Mouse (Mus musculus): ENCODE data around the gene Fnip2. TPM values are rescaled to one million over a fixed set of nuclear protein-coding genes. Genes with fewer than 3 reads are reported as not detected.
A peak's percentile ranks its signal among the peaks of the same experiment; 100 is the strongest.

Gene Fnip2
- total and polyA plus RNA-seq, 2 experiments from 2014 or later = 2.1 to 18.3 TPM

- H3K9me3 ChIP-seq (replicated peaks; ENCODE audit: control insufficient read depth, low read length) = no peaks in the 10 kb centered on the region
- no peaks in the 10 kb centered on the region for H3K27me3 ChIP-seq (ENCODE audit: control insufficient read depth, insufficient read depth, low read length)
- H3K9ac ChIP-seq (replicated peaks; ENCODE audit: low read depth, low read length) = no peak overlapping the region
- DNase-seq (ENCODE audit: low spot score) = no peak
- TF ChIP-seq EP300 (IDR thresholded peaks at IDR 0.05; ENCODE audit: low read depth) = no peak
- no peak for TF ChIP-seq CTCF (IDR thresholded peaks at IDR 0.05; ENCODE audit: low read depth)
- ATAC-seq (ENCODE audit: insufficient read depth, low read depth) = no peak
- peaks cover 28% of the 10 kb centered on the region; the same call in 1 of the 2 replicates for H3K4me1 ChIP-seq (ENCODE audit: control insufficient read depth, insufficient read depth)
- H3K4me3 ChIP-seq (ENCODE audit: low read depth, low read length) = no peak overlapping the region
- no peaks in the 10 kb centered on the region for H3K36me3 ChIP-seq (replicated peaks; ENCODE audit: control insufficient read depth, insufficient read depth, low read length)
- no peak overlapping the region for H3K27ac ChIP-seq (ENCODE audit: low read depth)
- H3K4me2 ChIP-seq (ENCODE audit: low read depth, low read length) = no peak overlapping the region
Measured at GRCm38 (mm10) chr3:79539656-79540055, 27.9 kb downstream of the Fnip2 start.

GRCm38 (mm10) chr3:79539124-79539523 lies 28.5 kb downstream of the Fnip2 start:
- no peak overlapping the region for H3K4me2 ChIP-seq (ENCODE audit: low read depth, low read length)
- peaks cover 28% of the 10 kb centered on the region; the same call in 1 of the 2 replicates for H3K4me1 ChIP-seq (ENCODE audit: control insufficient read depth, insufficient read depth)
- no peaks in the 10 kb centered on the region for H3K36me3 ChIP-seq (replicated peaks; ENCODE audit: control insufficient read depth, insufficient read depth, low read length)
- 78% methylated on average over 3 of the region's 3 CpGs for WGBS
- H3K9ac ChIP-seq (replicated peaks; ENCODE audit: low read depth, low read length) = no peak overlapping the region
- H3K27ac ChIP-seq (ENCODE audit: low read depth) = no peak overlapping the region
- ATAC-seq (ENCODE audit: insufficient read depth, low read depth) (no peak), DNase-seq (ENCODE audit: low spot score) (no peak)
- TF ChIP-seq EP300 (IDR thresholded peaks at IDR 0.05; ENCODE audit: low read depth) (no peak), CTCF (IDR thresholded peaks at IDR 0.05; ENCODE audit: low read depth) (no peak)
- H3K4me3 ChIP-seq (ENCODE audit: low read depth, low read length) = no peak overlapping the region
- H3K9me3 ChIP-seq (replicated peaks; ENCODE audit: control insufficient read depth, low read length) = no peaks in the 10 kb centered on the region
- no peaks in the 10 kb centered on the region for H3K27me3 ChIP-seq (ENCODE audit: control insufficient read depth, insufficient read depth, low read length)

- TF ChIP-seq CTCF (IDR thresholded peaks at IDR 0.05; ENCODE audit: low read depth) (no peak), EP300 (IDR thresholded peaks at IDR 0.05; ENCODE audit: low read depth) (no peak)
- ATAC-seq (ENCODE audit: insufficient read depth, low read depth) (no peak), DNase-seq (ENCODE audit: low spot score) (no peak)
- no peaks in the 10 kb centered on the region for H3K9me3 ChIP-seq (replicated peaks; ENCODE audit: control insufficient read depth, low read length)
- 31% methylated on average over 3 of the region's 3 CpGs for WGBS
- H3K27ac ChIP-seq (ENCODE audit: low read depth) = no peak overlapping the region
- H3K36me3 ChIP-seq (replicated peaks; ENCODE audit: control insufficient read depth, insufficient read depth, low read length) = no peaks in the 10 kb centered on the region
- H3K4me1 ChIP-seq (ENCODE audit: control insufficient read depth, insufficient read depth) = peaks cover 28% of the 10 kb centered on the region; the same call in 1 of the 2 replicates
- H3K4me2 ChIP-seq (ENCODE audit: low read depth, low read length) = no peak overlapping the region
- no peaks in the 10 kb centered on the region for H3K27me3 ChIP-seq (ENCODE audit: control insufficient read depth, insufficient read depth, low read length)
- no peak overlapping the region for H3K9ac ChIP-seq (replicated peaks; ENCODE audit: low read depth, low read length)
- H3K4me3 ChIP-seq (ENCODE audit: low read depth, low read length) = no peak overlapping the region
Measured at GRCm38 (mm10) chr3:79538342-79538741, 29.3 kb downstream of the Fnip2 start.

- no peak overlapping the region for H3K4me2 ChIP-seq (ENCODE audit: low read depth, low read length)
- TF ChIP-seq CTCF (IDR thresholded peaks at IDR 0.05; ENCODE audit: low read depth) = no peak
- TF ChIP-seq EP300 (IDR thresholded peaks at IDR 0.05; ENCODE audit: low read depth) = no peak
- 69% methylated on average over 3 of the region's 3 CpGs for WGBS
- ATAC-seq (ENCODE audit: insufficient read depth, low read depth) (no peak), DNase-seq (ENCODE audit: low spot score) (no peak)
- H3K4me1 ChIP-seq (ENCODE audit: control insufficient read depth, insufficient read depth) = peaks cover 26% of the 10 kb centered on the region; the same call in 1 of the 2 replicates
- H3K27ac ChIP-seq (ENCODE audit: low read depth) = no peak overlapping the region
- H3K9ac ChIP-seq (replicated peaks; ENCODE audit: low read depth, low read length) = no peak overlapping the region
- no peaks in the 10 kb centered on the region for H3K27me3 ChIP-seq (ENCODE audit: control insufficient read depth, insufficient read depth, low read length)
- no peak overlapping the region for H3K4me3 ChIP-seq (ENCODE audit: low read depth, low read length)
- H3K9me3 ChIP-seq (replicated peaks; ENCODE audit: control insufficient read depth, low read length) = no peaks in the 10 kb centered on the region
- no peaks in the 10 kb centered on the region for H3K36me3 ChIP-seq (replicated peaks; ENCODE audit: control insufficient read depth, insufficient read depth, low read length)
Measured at GRCm38 (mm10) chr3:79537626-79538203, 29.9 kb downstream of the Fnip2 start.

GRCm38 (mm10) chr3:79537023-79537422 lies 30.6 kb downstream of the Fnip2 start:
- peak; percentile 47 for DNase-seq (ENCODE audit: low spot score)
- WGBS = 38% methylated on average over 7 of the region's 7 CpGs
- no peaks in the 10 kb centered on the region for H3K9me3 ChIP-seq (replicated peaks; ENCODE audit: control insufficient read depth, low read length)
- no peak overlapping the region for H3K4me2 ChIP-seq (ENCODE audit: low read depth, low read length)
- H3K9ac ChIP-seq (replicated peaks; ENCODE audit: low read depth, low read length) = no peak overlapping the region
- H3K36me3 ChIP-seq (replicated peaks; ENCODE audit: control insufficient read depth, insufficient read depth, low read length) = no peaks in the 10 kb centered on the region
- H3K4me3 ChIP-seq (ENCODE audit: low read depth, low read length) = no peak overlapping the region
- H3K4me1 ChIP-seq (ENCODE audit: control insufficient read depth, insufficient read depth) = peaks cover 26% of the 10 kb centered on the region
- TF ChIP-seq CTCF (IDR thresholded peaks at IDR 0.05; ENCODE audit: low read depth) = no peak
- no peak for TF ChIP-seq EP300 (IDR thresholded peaks at IDR 0.05; ENCODE audit: low read depth)
- peak; percentile 49; the same call in 1 of the 2 replicates for ATAC-seq (ENCODE audit: insufficient read depth, low read depth)
- peak overlapping the region; percentile 14; the same call in 1 of the 2 replicates for H3K27ac ChIP-seq (ENCODE audit: low read depth)
- H3K27me3 ChIP-seq (ENCODE audit: control insufficient read depth, insufficient read depth, low read length) = no peaks in the 10 kb centered on the region
